In the genomic region with DNA sequence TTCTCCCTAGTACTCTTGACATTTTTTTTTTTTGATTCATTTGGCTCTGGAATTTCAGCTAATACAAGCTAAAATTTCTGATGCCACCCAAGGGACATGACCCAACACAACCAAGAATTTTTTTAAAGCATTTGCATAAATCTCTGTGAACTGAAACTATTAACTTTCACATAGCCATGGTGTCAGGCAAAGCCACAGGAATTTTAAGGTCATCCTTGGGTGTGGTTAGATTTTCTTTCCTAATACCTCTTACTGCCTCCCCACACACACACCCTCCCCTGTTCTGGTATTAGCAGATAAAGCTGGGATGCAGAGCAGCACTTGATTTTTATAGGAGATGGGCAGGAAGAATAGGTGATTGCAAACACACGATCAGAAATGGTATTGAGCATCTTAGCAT, we compare ENCODE assay signal across 18 mouse cellular contexts.
"Had no signal": no experiment of that assay in that cellular context is flagged by ENCODE, and none has a peak within 500 bp of the region (broad histone marks: within the 10 kb centered on the region; RNA-seq: fewer than 3 reads in every experiment).

No protein-coding gene starts in this region.

- H3K9ac ChIP-seq: kidney, embryonic 15.5 days; limb, embryonic 13.5 days; liver, embryonic 12.5 days; liver, embryonic 15.5 days; midbrain, embryonic 13.5 days had no signal

- H3K27ac ChIP-seq: kidney, embryonic 15.5 days; layer of hippocampus, adult 2 months; limb, embryonic 10.5 days; limb, embryonic 13.5 days; liver, embryonic 12.5 days; liver, embryonic 15.5 days; macrophage; midbrain, embryonic 10.5 days; midbrain, embryonic 13.5 days; stomach, postnatal 0 days had no signal

- DNase-seq: kidney, adult 2 months; kidney, postnatal 25 days; layer of hippocampus, adult 9-11 months; liver; lung, adult 2 months; thymus, postnatal 25 days had no signal

- H3K4me1 ChIP-seq: kidney, embryonic 15.5 days; limb, embryonic 10.5 days; limb, embryonic 13.5 days; liver, embryonic 12.5 days; liver, embryonic 15.5 days; midbrain, embryonic 10.5 days; midbrain, embryonic 13.5 days had no signal

- H3K27me3 ChIP-seq: kidney, embryonic 15.5 days; limb, embryonic 13.5 days; liver, embryonic 12.5 days; liver, embryonic 15.5 days; midbrain, embryonic 13.5 days had no signal

- H3K4me3 ChIP-seq: kidney, embryonic 15.5 days; layer of hippocampus, adult 2 months; limb, embryonic 10.5 days; limb, embryonic 13.5 days; liver, embryonic 12.5 days; liver, embryonic 15.5 days; midbrain, embryonic 10.5 days; midbrain, embryonic 13.5 days had no signal

- H3K4me2 ChIP-seq: kidney, embryonic 15.5 days; limb, embryonic 13.5 days; liver, embryonic 12.5 days; liver, embryonic 15.5 days; midbrain, embryonic 13.5 days had no signal

- H3K9me3 ChIP-seq: kidney, embryonic 15.5 days; limb, embryonic 10.5 days; limb, embryonic 13.5 days; liver, embryonic 12.5 days; liver, embryonic 15.5 days; midbrain, embryonic 10.5 days; midbrain, embryonic 13.5 days had no signal

- ATAC-seq: intestine, embryonic 16.5 days; liver, embryonic 12.5 days; lung, postnatal 0 days; midbrain, embryonic 13.5 days had no signal

- H3K36me3 ChIP-seq: kidney, embryonic 15.5 days; limb, embryonic 10.5 days; limb, embryonic 13.5 days; liver, embryonic 12.5 days; liver, embryonic 15.5 days; midbrain, embryonic 10.5 days; midbrain, embryonic 13.5 days had no signal
